Mouse (Mus musculus): ENCODE results near the gene Fzr1.

Gene Fzr1

DNA sequence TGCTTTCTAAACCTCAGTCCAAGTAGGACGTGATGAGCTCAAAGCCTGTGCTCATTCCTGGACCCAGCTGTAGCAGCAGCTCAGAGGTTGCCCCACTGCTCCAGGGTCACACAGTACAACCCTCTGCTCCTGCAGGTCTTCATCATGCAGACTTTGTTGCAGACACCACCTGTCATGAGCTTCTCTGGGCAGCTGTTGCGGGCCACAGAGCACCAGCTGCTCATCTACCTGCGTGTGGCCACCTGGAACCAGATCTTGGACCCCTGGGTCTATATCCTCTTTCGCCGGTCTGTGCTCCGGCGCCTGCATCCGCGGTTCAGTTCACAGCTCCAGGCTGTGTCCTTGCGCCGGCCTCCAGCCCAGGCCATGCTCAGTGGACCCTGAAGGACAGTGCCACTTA is 44.0 kb downstream of the Fzr1 start:
- DNase-seq (ENCODE audit: inconsistent age in 2 of 2, low spot score in 1 of 2): no peak

DNA sequence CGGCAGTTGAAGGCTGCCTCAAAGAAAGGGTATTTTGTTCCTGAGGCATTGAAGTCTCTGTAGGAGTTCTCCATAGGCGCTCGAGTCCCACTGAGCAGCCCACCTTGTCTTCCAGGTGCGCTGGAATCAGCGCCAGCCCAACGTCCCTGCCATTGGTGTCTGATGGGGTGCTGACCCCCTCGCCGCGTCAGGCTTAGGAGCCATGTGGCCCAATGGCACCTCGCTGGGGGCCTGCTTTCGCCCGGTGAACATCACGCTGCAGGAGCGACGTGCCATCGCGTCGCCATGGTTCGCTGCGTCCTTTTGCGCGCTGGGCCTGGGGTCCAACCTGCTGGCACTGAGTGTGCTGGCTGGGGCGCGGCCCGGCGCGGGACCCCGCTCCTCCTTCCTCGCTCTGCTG is 46.0 kb downstream of the Fzr1 start:
- no peak for DNase-seq (ENCODE audit: inconsistent age in 2 of 2, low spot score in 1 of 2)

DNA sequence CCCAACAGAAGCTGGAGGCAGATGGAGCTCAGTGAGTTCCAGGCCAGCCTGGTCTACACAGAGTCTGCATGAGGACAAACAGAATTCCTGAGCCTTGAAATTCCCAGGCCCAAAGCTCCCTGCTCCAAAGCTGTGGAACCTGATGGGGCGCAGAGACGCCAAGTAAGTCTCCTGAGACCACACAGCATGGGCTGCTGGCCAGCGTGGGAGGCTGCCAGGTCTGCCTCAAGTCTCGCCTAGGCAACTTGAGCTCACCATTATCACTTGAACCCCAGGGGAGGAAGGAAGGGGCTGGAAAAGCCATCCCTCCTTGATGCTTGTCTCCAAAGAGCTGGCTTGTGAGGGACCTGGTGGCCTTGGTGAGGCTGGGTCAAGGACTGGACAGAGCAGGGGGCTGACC is 48.3 kb downstream of the Fzr1 start:
- DNase-seq (ENCODE audit: inconsistent age in 2 of 2, low spot score in 1 of 2): peak; percentile 37 to 67

DNA sequence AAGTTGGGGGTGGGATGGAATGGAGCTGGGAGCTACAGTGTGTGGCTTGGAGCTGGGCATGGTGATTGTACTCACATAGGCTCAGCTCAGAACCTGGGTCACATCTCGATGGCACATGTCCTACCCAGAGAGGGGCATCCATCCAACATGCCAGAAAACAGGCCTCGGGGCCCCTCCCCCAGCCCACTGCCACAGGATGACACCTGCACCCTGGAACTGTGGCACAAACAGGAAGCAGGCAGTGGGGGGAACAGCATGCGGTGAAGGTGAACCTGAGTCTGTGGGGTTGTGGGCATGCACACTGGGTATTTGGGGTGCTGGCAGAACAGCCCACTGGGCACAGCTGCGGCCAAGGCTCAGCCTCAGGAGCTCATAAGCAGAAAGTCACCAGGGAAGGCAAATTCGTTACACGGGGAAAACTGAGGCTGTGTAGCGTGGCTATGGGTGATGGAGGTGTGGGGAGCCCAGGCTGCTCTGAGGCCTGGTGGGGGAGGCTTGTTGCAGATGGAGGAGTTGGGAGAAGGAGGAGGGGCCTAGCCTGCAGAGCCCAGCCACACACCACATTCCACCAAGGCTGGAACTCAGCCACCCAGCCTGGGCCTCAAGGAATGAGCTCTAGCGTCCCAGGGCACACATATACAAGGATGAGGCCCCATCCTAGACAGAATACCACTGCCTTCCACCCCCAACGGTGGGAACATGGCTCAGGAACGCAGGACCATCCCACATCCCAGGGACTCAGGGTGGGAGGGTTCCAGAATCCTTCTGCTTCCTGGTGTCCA is 48.9 kb downstream of the Fzr1 start:
- peak; percentile 54 to 68 for DNase-seq (ENCODE audit: inconsistent age in 2 of 2, low spot score in 1 of 2)

DNA sequence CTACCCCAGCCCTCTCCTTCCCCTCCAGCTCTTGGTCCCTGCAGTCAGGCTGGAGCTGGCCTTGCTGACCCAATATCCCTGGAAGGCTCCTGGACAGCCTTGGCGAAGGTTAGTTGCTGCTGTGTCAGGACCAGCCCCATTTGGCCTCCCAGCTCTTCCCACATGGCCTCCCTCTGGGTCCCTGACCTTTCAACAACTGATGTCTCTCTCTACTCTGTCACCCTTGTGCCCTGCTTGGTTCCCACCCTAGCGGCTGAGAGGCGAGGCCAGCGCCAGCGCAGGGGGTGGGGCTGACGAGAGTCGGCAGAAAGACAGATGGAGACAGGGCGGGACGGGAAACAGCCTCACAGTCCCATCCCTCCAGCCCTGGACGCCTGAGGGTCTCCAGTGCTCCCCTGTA is 49.9 kb downstream of the Fzr1 start, which contains the start of gene Tbxa2r:
Tbxa2r (plus strand) TSS at position 346 of the 400 bp plus-strand sequence.
- DNase-seq (ENCODE audit: inconsistent age in 2 of 2, low spot score in 1 of 2): peak; percentile 94 to 96

DNA sequence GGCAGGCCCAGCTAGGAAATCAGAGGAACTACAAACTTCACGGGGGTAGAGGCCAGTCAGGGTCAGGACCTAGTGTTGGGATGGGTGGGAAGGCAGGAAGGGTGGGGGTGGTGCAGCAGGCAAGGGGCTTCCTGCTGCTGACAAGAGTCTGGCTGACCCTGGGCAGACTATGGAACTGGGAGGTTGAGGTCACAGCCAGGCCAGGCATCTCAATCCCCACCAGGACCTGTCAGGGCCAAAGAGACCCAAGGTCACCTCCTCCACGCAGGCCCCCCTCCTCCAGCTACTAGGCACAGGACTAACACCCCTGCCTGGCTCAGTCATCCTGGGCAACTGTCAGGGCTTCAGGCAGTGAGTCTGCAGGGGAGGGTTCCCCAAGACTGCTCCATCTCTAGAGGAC is 50.4 kb downstream of the Fzr1 start:
- no peak for DNase-seq (ENCODE audit: inconsistent age in 2 of 2, low spot score in 1 of 2)

DNA sequence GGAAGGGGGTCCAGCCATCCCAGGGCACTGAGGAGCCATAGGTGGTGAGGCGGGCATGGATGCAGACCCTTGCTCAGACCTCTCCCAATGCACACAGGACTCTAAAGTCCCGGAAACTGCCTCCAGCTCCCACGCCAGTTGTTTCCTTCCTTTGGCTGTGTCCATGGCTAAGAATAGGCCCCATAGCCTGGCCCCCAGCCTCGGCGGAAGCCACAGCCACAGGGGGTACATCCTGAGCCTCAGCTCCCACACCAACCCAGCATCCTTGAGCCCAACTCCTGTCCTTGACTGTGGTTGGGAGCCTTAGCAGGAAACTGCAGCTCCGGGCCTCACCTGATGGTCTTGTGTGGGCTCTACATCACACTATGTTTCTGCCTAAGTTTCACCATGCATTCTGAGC is 51.5 kb downstream of the Fzr1 start:
- DNase-seq (ENCODE audit: inconsistent age in 2 of 2, low spot score in 1 of 2): peak; percentile 70 to 77

DNA sequence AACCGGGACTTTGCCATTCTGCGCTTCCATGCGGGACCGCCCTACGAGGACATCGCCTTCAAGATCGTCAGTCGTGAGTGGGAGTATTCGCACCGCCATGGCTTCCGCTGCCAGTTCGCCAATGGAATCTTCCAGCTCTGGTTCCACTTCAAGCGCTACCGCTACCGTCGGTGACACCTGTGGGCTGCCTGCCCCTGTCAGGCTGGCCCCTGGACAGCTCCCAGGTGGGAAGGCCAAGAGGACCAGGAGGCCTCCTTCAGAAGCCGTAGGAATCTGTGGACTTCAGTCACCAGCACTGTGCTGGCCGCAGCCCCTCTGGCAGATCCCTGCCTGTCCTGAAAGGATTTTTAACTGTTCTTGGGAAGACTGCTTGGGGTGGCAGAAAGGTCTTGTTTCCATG is 52.5 kb downstream of the Fzr1 start:
- DNase-seq (ENCODE audit: inconsistent age in 2 of 2, low spot score in 1 of 2): peak in 1 of 2 experiments; percentile 50

DNA sequence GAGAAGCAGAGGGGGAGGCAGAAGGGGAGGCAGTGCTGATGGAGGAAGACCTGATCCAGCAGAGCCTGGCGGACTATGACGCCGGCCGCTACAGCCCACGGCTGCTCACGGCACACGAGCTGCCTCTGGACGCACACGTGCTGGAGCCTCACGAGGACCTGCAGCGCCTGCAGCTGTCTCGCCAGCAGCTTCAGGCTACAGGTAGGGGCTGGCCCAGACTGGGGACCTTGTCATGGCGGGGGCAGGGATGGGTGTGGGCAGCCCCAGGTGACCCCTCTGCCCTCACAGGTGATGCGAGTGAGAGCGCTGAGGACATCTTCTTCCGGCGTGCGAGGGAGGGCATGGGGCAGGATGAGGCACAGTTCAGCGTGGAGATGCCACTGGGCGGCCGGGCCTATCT is 53.1 kb downstream of the Fzr1 start:
- peak in 1 of 2 experiments; percentile 36 for DNase-seq (ENCODE audit: inconsistent age in 2 of 2, low spot score in 1 of 2)

DNA sequence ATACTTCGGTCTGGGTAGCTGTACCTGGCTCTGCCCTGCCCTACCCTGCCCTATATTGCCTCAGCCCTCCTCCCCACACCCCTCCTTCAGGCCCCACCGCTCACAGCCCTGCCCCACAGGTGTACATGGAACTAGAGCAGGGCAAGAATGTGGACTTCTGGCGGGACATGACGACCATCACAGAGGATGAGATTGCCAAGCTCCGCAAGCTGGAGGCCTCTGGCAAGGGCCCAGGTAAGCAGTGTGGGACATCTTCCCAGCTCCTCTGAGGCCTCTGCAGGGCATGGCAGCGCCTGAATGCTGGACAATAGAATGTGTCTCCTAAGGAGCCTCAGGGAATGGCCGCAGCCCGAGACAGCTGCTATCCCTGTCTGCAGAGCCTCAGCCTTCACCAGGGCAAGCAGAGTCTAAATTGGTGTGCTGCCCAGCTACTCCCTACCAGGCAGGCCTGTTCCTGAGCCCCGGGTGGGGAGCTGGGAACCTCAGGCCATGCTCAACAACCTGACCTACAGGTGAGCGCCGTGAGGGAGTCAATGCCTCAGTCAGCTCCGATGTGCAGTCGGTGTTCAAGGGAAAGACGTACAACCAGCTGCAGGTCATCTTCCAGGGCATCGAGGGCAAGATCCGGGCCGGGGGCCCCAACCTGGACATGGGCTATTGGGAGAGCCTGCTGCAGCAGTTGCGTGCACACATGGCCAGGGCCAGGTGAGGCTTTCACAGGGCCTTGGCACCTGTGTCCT is 54.4 kb downstream of the Fzr1 start:
- no peak for DNase-seq (ENCODE audit: inconsistent age in 2 of 2, low spot score in 1 of 2)

DNA sequence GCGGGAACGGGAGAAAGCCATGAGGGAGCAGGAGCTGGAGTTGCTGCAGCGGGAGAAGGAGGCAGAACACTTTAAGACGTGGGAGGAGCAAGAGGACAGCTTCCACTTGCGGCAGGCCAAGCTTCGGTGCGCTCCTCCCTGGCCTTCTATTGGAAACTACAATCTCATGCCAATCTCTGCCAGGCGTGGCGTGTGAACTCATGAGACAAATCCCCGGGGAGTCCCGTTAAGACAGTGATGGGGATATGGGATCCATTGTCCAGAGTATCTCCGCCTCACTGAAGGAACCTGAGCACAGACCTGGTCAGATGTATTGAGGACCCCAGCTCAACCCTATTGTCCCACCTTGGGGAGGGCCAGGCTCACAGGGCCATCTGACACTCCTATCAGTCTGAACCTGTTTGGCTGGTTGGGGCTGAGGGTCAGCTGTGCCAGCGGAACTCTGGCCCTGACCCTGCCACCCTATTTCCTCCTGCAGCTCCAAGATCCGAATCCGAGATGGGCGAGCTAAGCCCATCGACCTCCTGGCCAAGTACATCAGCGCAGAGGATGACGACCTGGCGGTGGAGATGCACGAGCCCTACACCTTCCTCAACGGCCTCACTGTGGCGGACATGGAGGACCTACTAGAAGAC is 55.1 kb downstream of the Fzr1 start:
- DNase-seq (ENCODE audit: inconsistent age in 2 of 2, low spot score in 1 of 2): no peak

DNA sequence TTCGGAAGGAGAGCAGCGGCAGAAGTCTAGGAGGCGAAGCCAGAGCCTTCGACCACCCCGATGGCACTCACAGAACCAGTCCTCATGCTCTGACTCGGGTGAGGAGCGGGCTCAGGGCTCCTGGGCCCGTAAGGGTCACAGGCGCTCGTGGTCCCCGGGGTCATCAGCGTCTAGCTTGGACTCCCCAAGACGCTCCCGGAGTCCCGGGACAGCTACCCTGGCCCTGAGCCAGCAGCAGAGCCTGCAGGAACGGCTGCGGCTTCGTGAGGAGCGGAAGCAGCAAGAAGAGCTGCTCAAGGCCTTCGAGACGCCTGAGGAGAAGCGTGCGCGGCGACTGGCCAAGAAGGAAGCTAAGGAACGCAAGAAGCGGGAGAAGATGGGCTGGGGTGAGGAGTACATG is 55.9 kb downstream of the Fzr1 start:
- peak; percentile 57 to 60 for DNase-seq (ENCODE audit: inconsistent age in 2 of 2, low spot score in 1 of 2)

DNA sequence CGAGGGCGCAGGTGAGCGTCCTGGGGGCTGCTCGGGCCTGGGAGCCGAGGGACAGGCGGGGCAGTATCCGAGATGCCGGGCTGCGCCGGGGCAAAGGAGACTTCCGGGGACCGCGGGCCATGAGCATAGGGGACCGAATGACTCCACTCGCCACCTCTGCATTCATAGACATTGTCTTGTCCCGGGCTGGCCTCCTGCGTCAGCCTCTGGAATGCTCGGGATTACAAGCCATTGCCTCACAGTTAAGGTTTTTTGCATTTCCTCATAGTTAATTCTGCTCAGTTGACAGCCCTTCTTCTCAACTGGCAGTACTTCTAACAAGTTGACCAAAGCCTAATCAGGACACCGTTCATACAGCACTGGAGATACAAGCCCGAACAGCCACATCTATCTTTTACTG is 56.9 kb downstream of the Fzr1 start:
- DNase-seq (ENCODE audit: inconsistent age in 2 of 2, low spot score in 1 of 2): no peak

DNA sequence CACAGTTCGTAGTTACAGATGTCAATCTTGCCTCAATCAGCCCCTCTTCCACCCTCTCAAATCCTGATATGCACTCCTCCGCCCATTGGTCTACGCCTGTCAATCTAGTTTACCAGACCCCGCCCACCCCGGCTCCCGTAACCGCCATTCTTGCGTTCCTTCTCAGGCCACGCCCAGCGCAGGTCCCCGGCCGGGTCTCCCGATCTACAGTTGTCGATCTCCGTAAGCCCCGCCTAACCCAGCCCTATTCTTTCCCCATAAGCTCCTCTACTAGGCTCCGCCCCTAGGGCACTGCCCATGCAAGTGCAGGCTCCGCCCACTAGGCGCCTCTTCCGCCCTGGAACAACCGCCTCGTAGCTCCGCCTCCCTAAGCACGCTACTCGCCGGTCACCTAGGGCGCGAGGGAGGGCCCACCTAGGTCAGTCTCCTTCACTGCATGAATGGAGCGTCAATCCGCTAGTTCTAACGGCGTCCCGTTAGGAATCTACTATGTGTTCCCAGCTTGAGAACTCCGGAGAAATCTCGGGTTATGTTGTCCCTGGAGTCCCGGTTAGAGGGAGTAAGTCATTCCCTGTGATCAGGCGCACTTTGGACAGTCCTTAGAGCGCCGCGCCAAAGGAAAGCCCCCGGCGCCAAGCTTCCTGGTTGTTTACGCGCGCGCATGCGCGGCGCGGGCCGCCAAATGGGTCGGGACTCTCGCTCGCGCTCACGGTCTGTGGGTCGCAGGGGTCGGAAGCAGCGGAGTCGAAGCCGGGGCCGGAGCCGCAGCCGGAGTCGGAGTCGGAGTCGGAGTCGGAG is 57.6 kb downstream of the Fzr1 start, which contains the start of gene Cactin:
Cactin (plus strand) TSS at position 554 of the 798 bp plus-strand sequence.
- DNase-seq (ENCODE audit: inconsistent age in 2 of 2, low spot score in 1 of 2): peak; percentile 100

DNA sequence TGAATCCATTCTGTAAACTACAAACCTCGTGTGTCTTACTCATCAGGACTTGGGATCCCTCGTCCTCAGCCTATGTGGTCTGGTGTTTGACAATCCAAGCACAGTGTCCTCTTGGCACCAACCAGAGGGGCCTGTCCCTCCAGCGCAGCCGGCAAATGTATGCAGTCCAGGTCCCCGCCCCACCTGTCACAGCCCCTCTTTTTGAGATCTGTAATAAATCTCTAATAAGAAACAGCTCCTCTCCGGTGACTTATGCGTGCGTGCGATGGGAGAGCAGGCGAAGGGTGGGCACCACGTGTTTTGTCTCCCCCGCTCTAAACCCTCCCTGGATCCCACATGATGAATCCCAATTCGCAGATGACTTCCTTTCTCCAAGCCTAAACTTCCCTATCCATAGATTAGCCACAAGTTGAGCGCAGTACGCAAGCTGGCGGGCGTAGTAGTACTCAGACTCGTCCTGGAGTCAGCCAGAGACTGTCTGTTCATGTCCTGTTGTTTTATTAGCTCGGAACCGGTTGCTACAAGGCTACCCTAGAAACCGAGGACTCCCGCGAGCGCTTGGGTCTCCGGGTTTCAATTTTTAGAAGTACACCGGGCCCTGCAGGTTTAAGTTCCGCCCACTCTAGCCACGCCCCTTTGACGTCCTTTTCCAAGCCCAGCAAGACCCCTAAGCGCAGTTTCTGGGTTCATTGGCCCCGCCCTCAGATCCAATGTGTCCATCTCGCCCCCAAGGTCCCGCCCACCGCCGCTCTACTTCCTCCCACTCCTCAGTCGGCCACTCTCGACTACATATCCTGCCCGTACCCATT is 58.4 kb downstream of the Fzr1 start:
- DNase-seq (ENCODE audit: inconsistent age in 2 of 2, low spot score in 1 of 2): no peak

DNA sequence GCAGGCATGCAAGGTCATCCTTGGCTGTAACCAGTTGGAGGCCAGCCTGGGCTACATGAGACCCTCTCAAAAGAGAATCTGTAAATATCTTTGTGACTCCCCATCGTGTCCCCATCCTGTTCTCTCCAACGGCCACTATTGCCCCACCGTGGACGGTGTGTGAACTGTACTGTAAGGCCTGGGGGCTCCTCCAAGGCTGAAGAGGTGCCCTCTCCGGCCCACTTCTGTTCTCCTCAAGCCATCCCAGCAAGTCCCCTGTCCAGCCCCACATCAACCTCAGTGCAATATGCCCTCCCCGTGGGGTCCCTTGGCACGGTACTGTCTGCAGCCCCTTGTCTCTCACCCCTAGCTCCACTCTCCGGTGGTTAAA is 59.0 kb downstream of the Fzr1 start:
- DNase-seq (ENCODE audit: inconsistent age in 2 of 2, low spot score in 1 of 2): peak in 1 of 2 experiments; percentile 64

DNA sequence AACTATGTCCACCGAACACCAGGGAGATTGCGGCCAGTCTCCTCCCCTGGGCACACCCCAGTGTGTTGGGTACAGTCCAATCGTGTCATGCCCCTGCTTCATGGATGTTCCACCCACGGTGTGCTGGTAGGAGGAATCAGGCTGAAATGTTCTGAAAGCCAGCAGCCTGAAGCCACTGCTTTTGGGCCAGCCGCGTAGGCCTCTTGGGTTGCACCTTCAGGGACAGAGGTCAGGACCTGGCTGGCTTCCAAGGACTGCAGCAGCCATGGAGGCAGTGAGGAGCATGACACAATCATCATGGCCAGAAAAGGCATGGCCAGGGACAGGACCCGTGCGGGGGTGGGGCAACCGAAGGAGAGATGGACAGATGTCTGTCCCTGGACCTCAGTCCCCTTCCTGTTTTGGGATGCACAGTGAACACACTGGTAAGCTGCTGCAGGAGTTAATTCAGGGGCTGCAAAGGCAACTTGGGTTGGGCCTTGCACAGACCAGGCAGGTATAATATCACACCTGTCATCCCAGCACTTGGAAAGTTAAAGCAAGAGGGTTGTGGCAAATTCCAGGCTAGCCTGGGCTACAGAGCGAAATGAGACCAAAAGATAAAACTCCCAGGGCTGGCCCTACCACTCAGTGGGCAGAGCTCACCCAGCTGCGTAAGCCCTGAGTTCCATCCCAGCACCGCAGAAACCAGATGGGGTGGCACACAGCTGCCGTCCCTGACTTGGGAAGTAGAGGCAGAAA is 59.6 kb downstream of the Fzr1 start:
- DNase-seq (ENCODE audit: inconsistent age in 2 of 2, low spot score in 1 of 2): peak; percentile 79 to 93

DNA sequence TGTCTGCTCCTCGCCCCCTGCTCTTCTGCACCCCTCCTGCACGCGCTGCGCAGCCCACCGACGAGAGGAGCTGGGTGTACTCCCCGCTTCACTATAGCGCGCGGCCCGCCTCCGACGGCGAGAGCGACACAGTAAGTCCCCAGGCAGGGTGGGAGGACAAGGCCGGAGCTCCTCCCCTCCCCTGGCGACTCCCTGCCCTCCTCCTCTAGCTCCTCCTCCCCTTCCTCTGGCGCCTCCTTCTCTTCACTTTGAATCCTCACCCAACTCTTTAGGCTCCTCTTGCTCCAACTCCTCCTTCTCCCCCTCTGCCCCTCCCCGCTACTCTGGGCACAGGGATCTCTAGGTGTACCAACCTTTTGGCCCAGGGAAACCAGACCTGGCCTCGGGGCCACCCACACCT is 61.0 kb downstream of the Fzr1 start:
- DNase-seq (ENCODE audit: inconsistent age in 2 of 2, low spot score in 1 of 2): peak; percentile 90 to 92

DNA sequence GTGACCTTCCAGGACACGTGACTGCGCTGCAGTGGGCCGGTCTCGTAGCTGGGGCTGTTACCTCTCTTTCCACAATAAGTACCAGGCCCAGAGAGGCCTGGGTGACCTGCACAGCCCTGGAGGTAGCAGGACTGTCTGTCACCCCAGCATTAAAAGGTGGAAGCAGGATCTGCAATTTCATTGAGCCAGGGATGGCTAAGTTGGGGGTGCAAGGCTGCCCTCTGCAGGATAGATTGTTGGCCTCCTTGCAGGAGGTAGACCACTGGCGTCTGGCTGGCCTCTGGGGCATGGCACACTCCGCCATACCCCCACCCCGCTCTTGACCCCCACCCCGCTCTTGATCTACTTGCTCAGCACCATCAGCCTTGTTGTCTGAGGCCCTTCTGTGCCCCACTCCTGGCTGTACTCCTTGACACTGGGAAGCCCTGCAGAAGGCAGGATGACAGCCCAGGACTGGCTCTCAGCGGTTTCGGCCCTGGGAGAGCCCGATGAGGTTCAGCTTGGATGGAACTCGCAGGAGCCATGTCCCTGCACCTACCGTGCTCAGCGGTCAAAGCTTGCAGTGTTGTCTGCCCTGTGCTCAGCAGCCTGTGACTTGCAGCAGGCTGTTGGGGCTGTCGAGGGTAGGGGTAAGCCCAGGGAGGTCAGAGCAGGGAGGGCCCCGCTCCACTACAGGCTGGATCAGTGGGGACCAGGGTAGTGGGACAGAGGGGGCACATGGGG is 61.8 kb downstream of the Fzr1 start:
- DNase-seq (ENCODE audit: inconsistent age in 2 of 2, low spot score in 1 of 2): peak; percentile 57 to 73

Data from adrenal gland, adult (tissue).